Mouse (Mus musculus): Measurements from ENCODE around the gene Polr2c. TPM values are rescaled to one million over a fixed set of nuclear protein-coding genes. Genes with fewer than 3 reads are reported as not detected.

Polr2c gene
- total RNA-seq, 2 experiments from 2014 or later, result 72.1 to 79.8 TPM

DNA sequence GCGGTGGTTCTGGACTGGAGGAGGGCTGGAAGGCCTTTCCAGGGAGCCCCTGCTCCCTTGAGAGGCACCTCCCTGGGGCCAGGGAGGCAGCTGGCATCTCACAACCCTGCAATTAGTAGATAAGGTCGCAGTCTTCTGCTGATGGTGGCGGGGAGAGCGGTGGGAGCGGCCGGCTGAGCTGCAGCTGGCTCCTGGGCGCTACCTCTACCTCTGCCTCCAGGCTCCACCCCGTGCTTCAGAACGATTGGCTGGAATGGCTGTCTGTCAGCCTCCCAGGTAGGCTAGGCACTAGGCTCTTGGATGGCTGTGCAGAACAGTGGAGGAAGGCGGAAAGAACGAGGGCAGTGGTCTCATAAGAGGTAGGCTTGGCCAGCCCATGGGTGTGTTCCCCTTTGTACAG is 42.0 kb downstream of the Polr2c start:
- TF ChIP-seq CTCF (IDR thresholded peaks at IDR 0.05), result no peak
- no peak overlapping the region for H3K4me3 ChIP-seq
- intact Hi-C loops (cut with DNase I), result no loop called here

DNA sequence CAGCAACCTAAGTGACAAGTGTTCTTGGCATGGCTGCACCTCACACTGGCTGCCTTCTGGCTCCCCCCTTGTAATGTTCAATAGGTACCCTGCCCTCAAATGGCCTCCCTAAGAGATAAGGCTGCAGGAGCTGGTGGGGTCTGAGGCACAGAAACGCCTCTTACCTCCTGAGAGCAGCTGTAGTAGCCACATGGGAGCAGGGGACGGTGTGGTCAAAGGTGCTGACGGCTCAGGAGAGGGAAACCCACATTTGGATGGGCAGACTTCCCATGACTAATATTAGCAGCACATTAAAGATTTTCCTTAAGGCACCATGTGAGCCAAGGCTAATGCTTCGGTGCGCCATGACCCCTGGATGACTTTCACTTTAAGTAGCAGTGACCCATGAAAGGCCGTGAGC is 43.4 kb downstream of the Polr2c start:
- no peak for DNase-seq (ENCODE audit: extremely low spot score in 1 of 2, low spot score in 2 of 2)
- TF ChIP-seq CTCF (IDR thresholded peaks at IDR 0.05), result no peak
- no peak overlapping the region for H3K27ac ChIP-seq
- intact Hi-C loops (cut with DNase I), result loop anchor here (10.0 kb wide), 1 partner anchor 196 kb away; no protein-coding TSS in a partner anchor
- H3K4me3 ChIP-seq, result no peak overlapping the region

More for the DNA sequence above, 42.0 kb downstream of the Polr2c start:
- H3K27ac ChIP-seq, result no peak overlapping the region
- DNase-seq (ENCODE audit: extremely low spot score in 1 of 2, low spot score in 2 of 2), result no peak

DNA sequence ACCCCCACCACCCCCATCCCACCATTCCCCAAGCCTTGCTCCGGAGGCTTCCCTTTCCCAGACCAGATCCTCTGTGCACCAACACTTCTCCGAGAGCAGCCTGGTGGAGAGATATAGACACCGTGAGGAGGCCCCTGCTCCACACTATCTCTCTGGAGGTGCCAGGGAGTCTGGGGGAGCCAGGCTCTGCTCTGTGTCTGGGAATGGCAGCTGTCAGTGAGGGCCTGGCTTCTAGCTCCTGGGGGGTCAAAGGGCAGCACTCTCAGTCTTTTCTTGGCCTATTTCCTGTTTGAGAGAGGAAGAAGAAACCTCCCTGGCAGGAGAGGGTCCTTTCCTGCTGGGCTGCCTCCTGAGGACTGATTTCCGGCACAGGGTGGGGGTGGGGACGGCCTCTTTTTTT is 43.8 kb downstream of the Polr2c start:
- H3K4me3 ChIP-seq, result no peak overlapping the region
- no peak for DNase-seq (ENCODE audit: extremely low spot score in 1 of 2, low spot score in 2 of 2)
- H3K27ac ChIP-seq, result no peak overlapping the region
- TF ChIP-seq CTCF (IDR thresholded peaks at IDR 0.05), result no peak
- intact Hi-C loops (cut with DNase I), result loop anchor here (10.0 kb wide), 1 partner anchor 196 kb away; no protein-coding TSS in a partner anchor

DNA sequence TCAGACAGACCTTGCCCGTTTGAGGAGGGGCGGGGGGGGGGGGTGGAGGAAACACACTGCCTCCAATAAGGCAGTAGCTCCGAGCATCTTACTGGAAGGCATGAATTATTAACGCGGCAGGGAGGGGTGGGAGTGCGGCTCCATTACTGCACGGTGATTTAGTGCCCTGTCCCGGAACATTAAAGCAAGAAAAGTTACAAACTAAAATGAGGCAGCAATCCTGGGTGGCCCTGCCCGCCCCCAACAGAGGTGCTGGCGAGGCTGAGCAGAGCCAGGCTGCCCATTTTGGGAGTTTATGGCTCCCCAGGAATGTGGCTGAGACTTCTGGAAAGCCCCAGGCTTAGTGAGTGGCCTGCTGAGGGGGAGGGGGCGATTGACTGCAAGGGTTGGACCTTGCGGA is 46.5 kb downstream of the Polr2c start:
- intact Hi-C loops (cut with DNase I), result loop anchor here (10.0 kb wide), 1 partner anchor 199 kb away; no protein-coding TSS in a partner anchor
- no peak for TF ChIP-seq CTCF (IDR thresholded peaks at IDR 0.05)
- Histone ChIP-seq H3K4me3 (no peak overlapping the region), H3K27ac (no peak overlapping the region)
- no peak for DNase-seq (ENCODE audit: extremely low spot score in 1 of 2, low spot score in 2 of 2)

DNA sequence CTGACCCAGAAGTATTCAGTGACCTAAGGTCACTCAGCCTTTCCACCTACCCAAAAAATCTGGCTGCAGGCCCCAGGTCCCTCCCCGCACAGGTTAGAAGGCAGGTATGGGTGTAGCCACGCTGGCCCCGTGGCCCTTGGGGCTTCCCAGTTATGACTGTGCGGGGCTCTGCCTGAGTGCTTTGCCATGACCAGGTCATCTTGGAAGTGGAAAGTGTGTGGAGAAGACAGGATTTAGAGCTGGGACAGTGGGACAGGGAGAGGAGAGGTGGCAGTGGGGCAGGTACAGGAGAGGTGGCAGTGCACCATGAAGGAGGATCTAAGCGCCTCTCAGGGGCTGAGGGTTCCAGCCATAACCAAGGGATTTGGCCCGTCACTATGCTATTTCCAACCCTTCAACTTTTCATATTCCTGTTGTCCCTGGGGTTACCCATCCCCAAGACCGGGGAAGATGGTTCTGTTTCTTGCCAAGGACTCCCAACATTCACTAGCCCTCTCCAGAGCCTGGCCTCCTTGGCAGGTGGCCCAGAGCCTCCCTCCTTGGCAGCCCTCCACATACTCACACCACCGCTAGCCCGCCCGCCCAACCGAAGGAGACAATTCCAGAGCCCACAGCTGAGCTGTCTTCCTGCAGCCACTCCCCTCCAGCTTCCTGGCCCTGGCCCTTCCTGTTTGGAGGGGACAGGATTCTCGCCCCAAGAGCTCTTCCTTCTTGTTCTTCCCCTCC is 47.4 kb downstream of the Polr2c start:
- no peak for TF ChIP-seq CTCF (IDR thresholded peaks at IDR 0.05)
- Histone ChIP-seq H3K4me3 (no peak overlapping the region), H3K27ac (no peak overlapping the region)
- intact Hi-C loops (cut with DNase I), result loop anchor here (10.0 kb wide), 1 partner anchor 200 kb away; no protein-coding TSS in a partner anchor
- DNase-seq (ENCODE audit: extremely low spot score in 1 of 2, low spot score in 2 of 2), result peak; percentile 37 to 50

DNA sequence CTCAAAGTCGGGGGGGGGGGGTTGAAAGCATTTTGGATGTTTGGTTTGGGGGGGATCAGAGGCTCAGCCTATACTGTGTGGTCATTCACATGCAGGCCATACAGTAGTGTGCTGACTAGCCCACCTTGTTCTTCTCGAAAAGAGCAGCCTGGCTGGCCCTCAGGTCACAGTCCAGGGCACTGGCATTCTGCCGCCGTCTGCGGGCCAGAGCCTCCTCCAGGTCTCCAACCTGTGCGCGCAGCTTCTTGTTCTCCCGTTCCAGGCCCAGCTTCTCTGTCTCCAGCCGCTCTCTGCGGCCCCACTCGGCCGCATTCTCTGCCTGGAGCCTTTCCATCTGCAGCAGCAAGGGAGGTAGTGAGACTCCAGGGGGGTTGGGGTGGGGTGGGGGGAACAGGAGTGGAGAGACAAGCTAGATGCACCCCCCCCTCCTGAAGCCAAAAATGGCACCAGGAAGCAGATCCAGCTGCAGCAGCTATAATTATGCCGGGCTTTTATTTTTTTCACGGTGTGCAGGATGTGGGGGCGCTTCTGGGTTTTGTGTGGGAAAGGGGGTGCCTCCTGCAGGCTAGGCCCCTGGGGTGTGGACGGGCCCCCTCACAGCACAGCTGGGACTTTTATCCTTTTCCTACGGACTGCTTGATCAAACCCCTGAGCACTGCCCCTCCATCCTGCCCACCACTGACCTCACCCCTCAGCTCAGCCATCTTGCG is 50.5 kb downstream of the Polr2c start:
- H3K27ac ChIP-seq, result peak overlapping the region; percentile 8; the same call in 1 of the 2 replicates
- no peak overlapping the region for H3K4me3 ChIP-seq
- no peak for TF ChIP-seq CTCF (IDR thresholded peaks at IDR 0.05)
- intact Hi-C loops (cut with DNase I), result loop anchor here (2.0 to 10.0 kb wide), 2 partner anchors 93 to 203 kb away; no protein-coding TSS in a partner anchor
- DNase-seq (ENCODE audit: extremely low spot score in 1 of 2, low spot score in 2 of 2), result peak in 1 of 2 experiments; percentile 25

DNA sequence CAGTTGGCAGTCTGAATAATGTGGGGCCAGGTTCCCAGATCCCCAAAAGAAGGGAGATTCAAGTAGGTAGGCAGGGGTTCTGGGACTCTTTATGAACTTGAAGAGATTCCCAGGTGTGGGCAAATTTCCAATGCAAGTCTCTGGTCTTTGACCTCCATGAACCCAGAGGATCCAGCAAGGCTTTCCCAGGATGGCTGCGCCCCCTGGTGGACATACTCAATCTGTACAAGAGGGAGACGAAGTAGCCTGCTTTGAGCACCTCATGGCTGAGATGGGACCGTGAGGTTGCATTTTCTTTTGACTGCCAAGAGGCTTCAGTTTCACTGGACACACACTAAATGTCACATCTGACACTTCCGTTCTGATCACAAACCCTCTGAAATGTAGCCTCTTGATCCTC is 51.6 kb downstream of the Polr2c start:
- H3K27ac ChIP-seq, result no peak overlapping the region; the same call in 1 of the 2 replicates
- peak; percentile 93 for TF ChIP-seq CTCF (IDR thresholded peaks at IDR 0.05)
- intact Hi-C loops (cut with DNase I), result loop anchor here (1.0 to 10.0 kb wide), 3 partner anchors 35 to 204 kb away; no protein-coding TSS in a partner anchor

DNA sequence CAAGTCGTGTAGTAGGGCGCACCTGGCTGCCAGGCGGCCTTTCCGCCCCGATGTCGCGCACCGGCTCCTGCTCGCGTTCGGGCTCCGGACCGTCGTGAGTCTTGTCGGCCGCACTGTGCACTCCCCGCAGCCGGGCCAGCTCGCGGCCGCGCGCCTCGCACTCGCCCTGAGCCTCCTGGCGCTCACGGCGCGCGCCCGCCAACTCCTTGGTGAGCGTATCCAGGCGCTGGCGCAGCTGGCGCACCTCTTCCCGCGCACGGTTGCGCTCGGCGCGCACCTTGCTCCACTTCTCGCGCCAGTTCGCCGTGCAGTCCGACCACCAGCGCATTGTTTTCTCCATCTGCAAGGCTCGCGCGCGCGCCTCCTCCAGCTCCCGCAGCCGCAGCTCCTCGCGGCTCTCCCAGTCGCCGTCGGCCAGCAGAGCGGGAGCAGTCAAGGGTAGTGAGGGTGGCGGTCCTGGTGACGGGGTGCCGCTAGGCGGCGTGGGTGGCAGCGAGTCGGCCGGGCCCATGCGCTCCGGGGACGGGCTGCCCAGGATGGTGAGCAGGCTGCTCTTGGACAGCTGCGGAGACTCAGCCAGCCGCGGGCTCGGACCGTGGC is 55.9 kb downstream of the Polr2c start:
- no peak overlapping the region for H3K27ac ChIP-seq
- DNase-seq (ENCODE audit: extremely low spot score in 1 of 2, low spot score in 2 of 2), result peak; percentile 56 to 60
- H3K4me3 ChIP-seq, result peak overlapping the region; percentile 49
- peak; percentile 52 for TF ChIP-seq CTCF (IDR thresholded peaks at IDR 0.05)
- intact Hi-C loops (cut with DNase I), result no loop called here

More for the DNA sequence above, 51.6 kb downstream of the Polr2c start:
- peak; percentile 73 to 75 for DNase-seq (ENCODE audit: extremely low spot score in 1 of 2, low spot score in 2 of 2)
- no peak overlapping the region for H3K4me3 ChIP-seq

DNA sequence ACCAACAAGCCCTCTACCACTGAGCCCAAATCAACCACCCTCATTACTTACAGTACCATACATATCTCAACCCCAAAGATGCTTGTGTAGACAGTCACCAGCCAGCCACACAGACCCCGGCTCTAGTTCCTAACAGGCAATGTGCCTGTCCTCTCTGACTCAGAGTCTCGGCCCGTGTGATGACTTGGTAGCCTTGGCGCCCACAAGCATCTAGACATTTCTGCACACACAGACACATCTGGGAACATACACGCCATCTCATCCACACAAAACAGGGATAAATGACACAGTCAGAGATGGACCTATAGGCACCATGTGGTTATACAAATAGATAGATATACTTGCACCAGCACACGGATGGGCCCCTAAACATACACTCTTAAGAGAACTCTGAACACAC is 57.0 kb downstream of the Polr2c start:
- H3K4me3 ChIP-seq, result no peak overlapping the region
- intact Hi-C loops (cut with DNase I), result no loop called here
- TF ChIP-seq CTCF (IDR thresholded peaks at IDR 0.05), result no peak
- DNase-seq (ENCODE audit: extremely low spot score in 1 of 2, low spot score in 2 of 2), result no peak
- no peak overlapping the region for H3K27ac ChIP-seq

DNA sequence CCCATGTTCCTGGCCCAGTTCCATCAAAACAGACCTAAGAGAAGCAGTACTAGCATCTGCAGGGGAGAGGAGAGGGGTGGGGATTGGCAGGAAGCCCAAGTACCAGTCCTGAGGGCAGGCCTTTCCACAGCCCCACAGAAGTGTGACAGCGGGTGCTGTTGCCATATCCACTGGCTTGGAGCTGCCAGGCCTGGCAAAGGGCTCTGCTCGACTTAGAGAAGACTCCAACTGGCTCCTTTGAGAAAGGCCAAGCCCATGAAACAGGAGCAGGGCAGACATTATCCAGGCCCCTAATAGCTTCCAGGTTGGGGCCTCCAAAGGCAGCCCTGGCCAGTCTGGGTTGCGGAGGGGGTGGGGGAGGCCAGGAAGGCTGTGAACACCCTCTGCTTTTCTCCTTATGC is 57.5 kb downstream of the Polr2c start:
- no peak overlapping the region for H3K27ac ChIP-seq
- intact Hi-C loops (cut with DNase I), result no loop called here
- TF ChIP-seq CTCF (IDR thresholded peaks at IDR 0.05), result no peak
- no peak for DNase-seq (ENCODE audit: extremely low spot score in 1 of 2, low spot score in 2 of 2)
- H3K4me3 ChIP-seq, result no peak overlapping the region

DNA sequence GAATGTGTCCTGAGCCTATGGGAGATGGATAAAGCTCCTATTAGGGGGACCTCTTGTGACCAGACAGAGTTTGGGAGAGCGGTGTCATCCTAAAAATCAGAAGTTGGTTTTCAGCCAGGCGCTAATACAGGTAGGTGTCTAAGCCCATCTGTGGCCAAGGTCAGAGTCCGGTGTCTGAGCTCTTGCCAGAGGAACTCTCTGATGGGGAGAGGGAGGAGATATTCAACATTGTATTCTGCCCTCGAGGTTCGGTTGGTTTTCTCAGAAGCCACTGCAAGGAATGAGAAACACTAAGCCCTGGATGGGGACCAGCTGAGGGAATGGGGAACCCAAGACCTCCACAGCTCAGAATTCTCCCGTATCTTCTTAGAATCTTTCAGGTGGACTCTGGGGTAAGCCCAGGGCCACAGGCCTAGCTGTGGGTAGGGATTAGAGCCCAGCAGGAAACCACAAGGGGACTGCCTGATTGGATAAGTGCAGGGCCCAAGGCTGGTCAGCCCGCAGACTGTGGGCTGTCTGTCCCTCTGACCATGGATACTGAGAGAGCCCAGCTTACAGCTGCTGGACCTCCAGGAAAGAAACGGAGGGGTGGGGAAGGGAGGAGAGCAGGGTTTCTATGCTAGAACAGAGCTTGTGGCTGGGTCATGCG is 59.2 kb downstream of the Polr2c start:
- TF ChIP-seq CTCF (IDR thresholded peaks at IDR 0.05), result no peak
- no peak for DNase-seq (ENCODE audit: extremely low spot score in 1 of 2, low spot score in 2 of 2)
- intact Hi-C loops (cut with DNase I), result no loop called here
- Histone ChIP-seq H3K27ac (no peak overlapping the region), H3K4me3 (no peak overlapping the region)
